Mouse (Mus musculus) left cerebral cortex, adult 2 months (tissue): ENCODE results near the gene Drd4. TPM values are rescaled to one million over a fixed set of nuclear protein-coding genes. Genes with fewer than 3 reads are reported as not detected.

Experiments
- DNase-seq, 2 experiments: peaks; one replicate each; pipeline ENCODE4 v3.0.0; 2021 to 2022; ENCODE audit warnings: low spot score in 2 of 2, mixed read lengths in 1 of 2; ENCODE audit errors: extremely low spot score in 1 of 2
- H3K27ac ChIP-seq: fragments of 200-600 bp; 2 replicates; pipeline ENCODE4 v1.8.1; 2022
- H3K4me3 ChIP-seq: fragments of 200-600 bp; 2 replicates; pipeline ENCODE4 v1.8.1; 2022
- CTCF ChIP-seq: fragments of 200-600 bp; IDR thresholded peaks from 2 replicates; pipeline ENCODE4 v1.8.1; 2022; ENCODE audit warnings: antibody characterized with exemption, mild to moderate bottlenecking, moderate library complexity
- intact Hi-C: fragments of 180-260 bp; cut with DNase I; formaldehyde crosslinking; loops from one replicate; pipeline ENCODE4 v1.15.1; 2025
- total RNA-seq, 2 experiments: library from RNA; stranded (reverse); gene quantifications; 2 replicates each; pipeline ENCODE4 v1.2.3; 2021

The Drd4 gene
- total RNA-seq, 2 experiments from 2014 or later = 0.27 to 0.44 TPM

DNA sequence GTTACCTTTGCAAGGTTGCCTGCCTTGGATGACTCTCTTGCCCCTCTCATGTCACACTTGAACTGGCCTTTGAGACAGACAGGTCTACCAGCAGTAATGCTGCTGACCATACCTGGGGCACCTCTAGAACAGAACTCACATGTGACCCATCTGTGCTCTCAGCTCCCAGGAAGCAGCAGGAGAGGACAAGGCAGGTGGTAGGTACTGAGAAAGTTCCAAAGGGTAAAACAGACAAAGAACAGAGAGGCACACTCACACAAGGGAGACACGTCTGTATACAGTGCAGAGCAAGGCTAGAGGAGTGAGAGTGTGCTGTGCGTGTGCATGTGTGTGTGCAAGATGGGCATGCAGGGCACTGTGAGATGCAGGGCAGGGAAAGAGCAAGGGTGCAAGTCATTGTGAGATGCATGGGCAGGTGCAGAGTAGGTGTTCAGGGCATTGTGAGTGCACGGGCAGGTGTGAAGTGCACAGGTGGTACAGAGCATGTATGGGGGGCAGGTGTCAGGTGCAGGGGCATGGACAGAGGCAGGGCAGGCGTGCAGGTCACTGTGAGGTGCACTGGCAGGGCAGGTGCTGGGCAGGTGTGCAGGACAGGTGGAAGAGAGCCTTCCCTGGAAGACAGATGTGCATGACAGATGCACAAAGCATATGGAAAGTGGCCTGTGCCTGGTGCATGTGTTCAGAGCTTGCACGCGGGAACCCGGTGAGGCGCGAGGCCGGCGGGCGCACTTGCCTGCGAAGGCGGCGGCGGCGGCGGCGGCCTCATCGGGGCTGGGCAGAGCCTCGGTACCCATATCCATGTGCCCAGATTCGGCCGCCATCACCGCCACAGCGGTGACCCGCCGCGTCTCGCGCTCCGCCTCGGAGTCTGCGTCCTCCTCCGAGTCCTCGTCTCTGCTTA is 35.0 kb downstream of the Drd4 start:
- intact Hi-C loops = loop anchor here (5.0 kb wide), 1 partner anchor 66 kb away; the partner anchor contains the start of gene Taldo1
- TF ChIP-seq CTCF = no peak
- Histone ChIP-seq H3K27ac (peak overlapping the region; percentile 100), H3K4me3 (peak overlapping the region; percentile 55)
- no peak for DNase-seq

DNA sequence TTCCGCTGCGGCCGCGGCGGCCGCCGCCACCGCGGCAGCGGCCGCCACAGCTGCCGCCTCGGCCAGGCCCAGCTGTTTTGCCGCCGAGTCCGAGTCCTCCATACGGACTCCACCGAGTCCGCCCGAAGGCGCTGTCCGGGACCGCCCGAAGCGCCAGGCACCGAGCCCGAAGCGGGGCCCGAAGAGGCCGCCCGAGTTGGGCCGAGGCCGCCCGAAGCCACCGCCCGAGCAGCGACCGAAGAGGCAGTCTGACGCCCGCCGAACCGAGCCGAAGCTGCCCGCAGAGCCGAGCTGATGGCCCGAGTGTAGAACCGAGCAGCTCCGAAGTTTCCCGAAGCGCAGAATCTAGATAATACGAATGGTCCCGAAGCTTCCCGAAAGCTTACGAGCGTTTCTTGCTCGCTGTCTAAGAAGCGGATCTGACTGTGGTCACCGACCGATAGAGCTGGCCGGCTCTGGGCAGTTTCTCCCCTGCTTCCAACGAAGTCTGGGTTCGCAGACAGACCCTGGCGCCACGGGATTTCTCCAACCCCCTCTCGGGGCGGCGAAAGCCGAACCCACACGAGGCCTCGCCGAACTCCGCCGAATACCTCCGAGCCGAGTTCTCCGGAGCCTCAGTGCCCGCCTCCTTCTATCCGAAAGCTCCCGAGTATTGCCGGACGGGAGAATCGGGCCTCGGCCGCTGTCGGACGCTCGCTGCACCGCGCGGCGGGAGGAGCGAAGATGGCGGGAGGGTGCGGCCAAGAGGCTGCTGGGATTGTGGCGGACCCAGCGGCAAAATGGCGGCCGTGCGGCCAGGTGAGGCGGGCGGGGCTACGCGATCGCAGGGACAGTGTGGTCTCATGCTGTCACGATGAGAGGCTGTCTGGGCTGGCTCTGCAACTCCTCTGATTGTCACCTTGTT is 35.9 kb downstream of the Drd4 start, which contains the start of the genes Deaf1 and Tmem80:
TSS of gene Deaf1 (minus strand) at position 222 of the 904 bp plus-strand sequence.
TSS of gene Tmem80 (plus strand) at position 271 of the 904 bp plus-strand sequence.
- H3K4me3 ChIP-seq = peak within 1 kb of the TSS; percentile 55
- no peak for TF ChIP-seq CTCF
- intact Hi-C loops = loop anchor here (5.0 kb wide), 1 partner anchor 65 kb away; the partner anchor contains the start of gene Taldo1
- H3K27ac ChIP-seq = peak within 1 kb of the TSS; percentile 100
- DNase-seq = peak; percentile 99 to 100

DNA sequence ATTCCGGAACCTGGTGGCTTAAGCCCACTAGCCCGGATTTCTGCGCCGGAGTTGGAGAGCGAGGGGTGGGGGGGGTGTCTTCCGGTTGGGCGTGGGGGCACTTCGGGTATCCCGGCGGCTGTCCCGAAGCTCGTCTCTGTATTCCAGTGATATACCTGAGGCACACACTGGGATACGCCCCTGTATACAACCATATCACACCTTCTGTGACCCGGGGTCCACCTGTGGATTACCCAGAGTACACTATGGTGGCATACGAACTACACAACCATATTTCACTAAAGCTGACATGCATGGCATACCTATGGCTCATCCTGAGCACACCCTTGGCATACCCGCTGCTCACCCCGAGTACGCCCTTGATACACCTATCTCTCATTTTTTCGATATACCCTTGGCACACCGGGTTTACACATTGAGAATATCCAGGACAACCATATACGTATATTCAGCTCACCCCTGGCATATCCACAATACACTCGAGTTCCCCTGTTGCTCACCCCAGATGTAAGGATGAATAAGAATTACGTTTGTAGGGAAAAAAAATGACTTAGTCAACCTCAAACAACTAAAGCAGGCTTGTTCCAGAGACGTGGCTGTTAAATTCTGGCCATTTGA is 36.7 kb downstream of the Drd4 start:
- peak overlapping the region; percentile 100 for H3K27ac ChIP-seq
- peak overlapping the region; percentile 55 for H3K4me3 ChIP-seq
- TF ChIP-seq CTCF = no peak
- DNase-seq = no peak
- intact Hi-C loops = loop anchor here (5.0 kb wide), 1 partner anchor 64 kb away; the partner anchor contains the start of gene Taldo1

DNA sequence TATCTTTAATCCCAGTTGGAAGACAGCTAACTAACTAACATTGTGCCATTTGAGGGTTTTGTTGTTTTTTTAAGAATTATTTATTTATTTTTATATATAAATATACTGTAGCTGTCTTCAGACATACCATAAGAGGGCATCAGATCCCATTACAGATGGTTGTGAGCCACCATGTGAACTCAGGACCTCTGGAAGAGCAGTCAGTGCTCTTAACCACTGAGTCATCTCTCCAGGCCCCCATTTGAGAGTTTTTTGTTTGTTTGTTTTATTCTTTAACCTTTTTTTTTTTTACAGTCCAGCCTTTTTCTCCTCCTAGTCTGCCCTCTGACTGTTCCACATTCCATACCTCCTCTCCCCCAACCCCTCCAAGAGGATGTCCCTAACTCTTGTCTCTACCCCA is 38.9 kb downstream of the Drd4 start:
- no peak for DNase-seq
- Histone ChIP-seq H3K4me3 (no peak overlapping the region), H3K27ac (no peak overlapping the region)
- intact Hi-C loops = no loop called here
- TF ChIP-seq CTCF = no peak

DNA sequence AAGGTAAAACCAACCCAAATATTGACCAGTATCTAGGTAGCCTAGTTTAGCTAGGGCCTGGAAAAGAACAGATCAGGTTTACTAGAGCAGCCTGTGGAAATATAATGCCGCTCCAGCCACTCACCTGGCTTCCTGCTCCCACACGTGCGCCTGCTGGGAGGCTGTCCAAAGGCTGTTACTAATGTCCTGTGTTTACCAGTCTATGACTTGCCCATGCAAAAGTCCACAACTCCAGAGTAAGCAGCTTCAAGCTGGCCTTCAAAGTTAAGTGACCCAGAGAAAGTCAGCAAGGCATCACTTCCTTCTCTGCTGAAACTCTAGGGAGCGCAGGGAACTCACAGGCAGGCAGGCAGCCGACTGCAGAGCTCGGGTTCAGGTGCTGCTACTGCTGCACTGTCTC is 40.2 kb downstream of the Drd4 start:
- no peak for TF ChIP-seq CTCF
- Histone ChIP-seq H3K4me3 (no peak overlapping the region), H3K27ac (no peak overlapping the region)
- no peak for DNase-seq
- intact Hi-C loops = no loop called here

DNA sequence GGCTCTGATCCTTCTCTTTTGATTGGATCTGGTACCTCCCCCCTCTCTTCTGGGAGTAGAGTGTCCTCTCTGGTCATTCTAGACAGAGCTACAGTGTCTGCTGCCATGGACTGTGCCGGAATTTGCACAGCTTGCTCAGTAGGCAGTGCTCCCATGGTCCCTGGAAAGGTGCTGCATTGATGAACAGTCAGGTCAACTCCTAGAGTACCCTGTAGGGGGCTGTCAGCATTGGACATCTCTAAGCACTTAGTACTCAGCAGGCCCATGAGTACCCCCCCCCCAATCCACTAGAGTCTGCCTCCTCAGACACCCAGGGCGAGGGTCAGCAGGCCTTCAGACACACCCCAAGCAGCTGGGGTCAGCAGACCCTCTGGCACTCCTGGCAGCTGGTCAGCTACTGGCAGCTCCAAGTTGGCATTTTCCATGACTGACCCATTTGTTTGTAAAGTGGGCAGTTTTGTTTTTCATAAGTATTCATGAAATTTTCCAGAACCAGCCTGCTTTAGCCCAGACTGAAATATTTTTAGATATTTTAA is 43.3 kb downstream of the Drd4 start:
- TF ChIP-seq CTCF = no peak; the same call in none of the 2 replicates
- intact Hi-C loops = no loop called here
- no peak for DNase-seq
- Histone ChIP-seq H3K27ac (peak overlapping the region; percentile 70; the same call in 1 of the 2 replicates), H3K4me3 (no peak overlapping the region)

DNA sequence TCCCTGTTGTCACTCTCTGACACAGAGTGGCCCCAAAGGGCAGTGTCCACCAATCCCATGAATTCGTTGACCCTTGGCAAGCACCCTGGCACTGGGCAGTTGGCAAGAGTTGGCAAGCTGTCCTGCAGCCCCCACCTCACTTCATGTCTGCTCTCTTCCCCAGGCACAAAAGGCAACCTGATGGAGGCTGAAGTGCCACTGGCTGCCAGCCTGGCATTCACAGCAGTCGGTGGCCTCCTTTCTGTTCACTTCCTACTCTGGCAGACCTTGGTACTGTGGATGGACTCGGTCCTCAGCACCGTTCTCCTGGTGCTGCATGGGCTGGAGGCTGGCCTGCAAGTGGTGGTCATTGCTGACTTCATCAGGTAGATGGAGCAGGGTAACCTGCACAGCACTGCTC is 43.9 kb downstream of the Drd4 start:
- intact Hi-C loops = no loop called here
- no peak for DNase-seq
- no peak for TF ChIP-seq CTCF
- H3K27ac ChIP-seq = peak overlapping the region; percentile 70
- no peak overlapping the region for H3K4me3 ChIP-seq

DNA sequence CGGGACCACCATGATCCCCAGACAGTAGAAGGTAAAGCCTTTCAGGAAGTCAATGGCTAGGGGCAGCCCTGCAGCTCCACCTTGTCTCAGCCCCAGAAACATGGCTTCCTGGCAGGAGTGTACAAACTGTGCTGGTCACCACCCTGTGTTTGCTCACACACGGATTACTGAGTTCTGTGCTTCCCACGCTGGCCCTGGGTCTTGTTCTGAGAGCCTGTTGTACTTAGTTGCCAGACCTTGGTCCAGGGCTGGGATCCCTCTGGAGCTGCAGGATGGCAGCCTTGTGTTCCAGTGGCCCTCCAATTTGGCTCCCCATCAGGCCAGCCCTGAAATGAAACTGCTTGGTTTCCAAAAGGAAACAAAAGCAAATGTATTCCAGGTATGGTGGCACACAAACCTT is 44.5 kb downstream of the Drd4 start:
- intact Hi-C loops = no loop called here
- Histone ChIP-seq H3K4me3 (no peak overlapping the region), H3K27ac (peak overlapping the region; percentile 70; the same call in 1 of the 2 replicates)
- TF ChIP-seq CTCF = no peak
- DNase-seq = no peak

DNA sequence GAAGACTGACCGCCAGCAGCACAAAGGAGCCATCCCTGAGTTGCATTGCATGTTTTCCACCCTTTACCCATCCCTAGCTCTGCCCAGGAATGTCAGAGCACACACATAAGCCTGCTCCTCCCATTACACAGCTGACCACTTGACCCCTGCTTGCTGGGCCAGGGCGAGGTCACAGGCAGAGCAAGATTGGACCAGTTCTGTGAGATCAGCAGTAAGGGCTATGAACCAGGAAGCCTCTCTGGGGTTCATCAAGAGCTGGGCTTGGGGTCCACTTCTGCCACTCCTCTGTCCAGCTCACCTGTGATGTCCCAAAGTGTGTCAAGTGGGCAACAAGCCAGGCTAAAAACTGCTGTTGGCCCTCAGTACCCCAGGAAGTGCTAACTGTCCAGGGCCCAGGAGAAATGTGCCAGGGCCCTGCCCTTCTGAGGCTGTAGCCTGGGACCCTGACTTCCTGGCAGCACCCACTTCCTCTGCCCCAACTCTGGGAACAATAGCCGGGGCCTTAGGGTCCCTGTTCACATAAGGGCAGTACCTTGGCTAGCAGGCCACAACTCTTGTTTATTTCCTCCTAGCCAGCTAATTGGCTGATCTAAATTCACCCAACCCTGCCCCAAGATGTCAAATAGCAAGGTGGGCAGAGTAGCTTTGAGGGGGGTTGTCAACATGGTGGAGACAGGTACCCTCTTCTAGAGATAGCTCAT is 46.1 kb downstream of the Drd4 start:
- intact Hi-C loops = no loop called here
- no peak overlapping the region for H3K4me3 ChIP-seq

DNA sequence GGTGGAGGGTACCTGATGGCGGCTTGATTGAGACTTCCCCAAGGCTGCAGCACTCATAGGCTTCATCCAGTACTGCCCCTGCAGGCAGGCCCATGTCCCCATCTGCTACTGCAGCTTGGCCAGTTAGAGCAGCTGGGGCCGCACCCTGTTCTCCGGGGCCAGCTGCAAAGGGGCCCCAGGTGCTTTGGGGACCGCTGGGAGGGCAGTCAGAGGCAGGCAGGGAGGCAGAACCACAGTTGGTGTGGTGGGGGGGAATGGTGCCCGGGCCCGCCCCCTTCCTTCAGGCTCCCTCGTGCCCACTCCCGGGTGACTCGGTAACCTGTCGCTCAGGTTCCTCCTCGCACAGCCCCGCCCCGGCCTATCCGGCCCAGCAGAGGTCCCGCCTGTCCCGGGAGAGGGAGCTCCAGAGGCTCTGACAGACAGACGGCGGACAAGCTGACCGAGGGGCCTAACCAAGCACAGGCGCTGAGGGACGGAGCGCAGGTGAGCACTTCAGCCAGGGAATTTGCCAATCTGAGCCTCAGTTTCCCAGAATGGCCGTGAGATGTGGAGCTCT is 46.8 kb downstream of the Drd4 start, which contains the start of gene Eps8l2:
TSS of gene Eps8l2 (plus strand) at position 305 of the 556 bp plus-strand sequence.
- intact Hi-C loops = no loop called here
- no peak within 1 kb of the TSS; the same call in 1 of the 2 replicates for H3K27ac ChIP-seq
- TF ChIP-seq CTCF = no peak; the same call in 1 of the 2 replicates

More for the DNA sequence above, 46.1 kb downstream of the Drd4 start:
- DNase-seq = no peak
- H3K27ac ChIP-seq = no peak overlapping the region; the same call in 1 of the 2 replicates
- no peak for TF ChIP-seq CTCF

More for the DNA sequence above, 46.8 kb downstream of the Drd4 start, which contains the start of gene Eps8l2:
- DNase-seq = no peak
- H3K4me3 ChIP-seq = no peak within 1 kb of the TSS
